Mouse (Mus musculus) cerebellum, adult 18-20 months (tissue): ENCODE results near the gene Prkcz.
"Not testable (repeated sequence)": the region's sequence is repeated elsewhere in the genome, so short reads cannot be mapped to it uniquely, and the experiment has no call there.

Source experiments
- DNase-seq, 2 experiments: peaks; one replicate each; pipeline ENCODE4 v3.0.0; 2021

Prkcz gene

DNA sequence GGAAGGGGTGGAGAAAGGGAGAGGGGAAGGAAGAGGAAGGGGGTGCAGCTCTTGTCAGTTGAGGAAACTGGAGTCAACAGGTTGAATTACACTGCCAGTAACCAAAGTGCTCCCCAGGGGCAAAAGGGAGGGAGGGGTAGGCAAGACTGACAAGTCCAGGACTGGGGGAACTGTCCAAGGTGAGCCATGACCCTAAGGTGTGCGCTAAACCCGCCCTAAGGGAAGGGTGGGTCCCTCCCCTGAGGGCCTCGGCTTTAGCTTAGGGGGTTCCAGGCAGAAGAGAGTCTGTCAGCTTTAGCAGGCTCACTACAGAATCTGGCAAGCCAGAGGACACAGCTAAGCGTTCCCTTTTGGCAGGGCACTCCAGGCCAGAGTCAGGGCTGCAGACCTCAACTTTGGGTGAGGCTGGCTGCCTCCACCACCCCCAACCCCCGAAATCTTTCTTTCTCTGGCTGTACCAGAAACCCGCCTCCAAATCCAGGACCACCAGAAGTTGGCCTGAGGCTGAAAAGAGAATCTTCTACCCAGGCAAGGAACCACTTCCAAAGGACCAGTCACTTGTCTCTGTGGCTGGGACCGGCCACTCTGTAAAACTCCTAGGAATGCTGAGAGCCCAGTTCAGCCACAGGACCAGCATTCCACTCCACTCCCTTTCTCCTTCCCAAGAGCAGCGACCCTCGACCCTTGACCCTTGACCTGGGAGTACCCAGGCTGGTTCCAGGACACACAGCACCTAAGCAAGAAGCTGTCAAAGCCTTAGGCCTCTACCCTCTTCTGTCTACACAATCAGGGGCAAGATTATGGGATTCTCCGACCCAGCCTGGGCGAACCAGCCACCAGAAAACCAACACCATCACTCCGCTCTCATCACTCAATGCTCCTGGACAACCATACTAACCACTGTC is 1.3 kb downstream of the Prkcz start:
- DNase-seq: peak; percentile 30 to 31

DNA sequence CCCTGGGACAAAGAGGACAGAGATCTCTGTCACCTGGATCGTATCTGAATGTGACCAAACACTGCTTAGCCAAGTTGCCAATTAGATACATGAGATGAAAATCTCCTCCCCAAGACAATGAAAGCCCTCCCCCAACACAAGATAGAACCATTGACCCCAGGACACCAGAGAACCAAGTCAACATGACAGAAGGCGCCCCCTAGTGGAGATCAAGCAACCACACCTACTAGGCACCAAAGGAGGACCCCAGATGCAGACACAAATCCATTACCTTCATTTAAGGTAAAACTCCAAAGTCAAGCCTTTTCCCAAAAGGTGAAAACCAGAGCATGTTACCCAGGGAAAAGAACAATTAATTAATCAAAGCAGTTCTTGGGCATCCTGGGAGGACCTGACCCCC is 3.6 kb downstream of the Prkcz start:
- DNase-seq: peak in 1 of 2 experiments; percentile 28

DNA sequence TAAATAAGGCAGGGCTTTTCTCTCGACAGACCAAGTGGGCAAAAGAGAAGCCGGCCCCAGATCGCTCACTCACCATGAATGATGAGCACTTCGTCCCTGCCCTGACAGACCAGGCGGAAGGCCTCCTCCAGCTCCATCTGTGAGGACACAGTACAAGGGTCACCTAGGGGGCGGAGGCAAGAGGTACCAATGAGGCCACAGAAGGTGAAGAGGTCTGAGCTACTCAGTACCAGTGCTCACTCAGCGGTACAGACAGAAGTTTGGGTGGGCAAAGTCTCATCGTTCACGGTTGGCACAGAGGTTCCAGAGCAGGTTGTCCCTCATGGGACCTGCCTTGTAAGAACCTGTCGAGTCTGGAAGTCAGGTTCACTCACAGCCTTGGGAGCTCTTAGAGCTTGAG is 4.8 kb downstream of the Prkcz start:
- no peak for DNase-seq

DNA sequence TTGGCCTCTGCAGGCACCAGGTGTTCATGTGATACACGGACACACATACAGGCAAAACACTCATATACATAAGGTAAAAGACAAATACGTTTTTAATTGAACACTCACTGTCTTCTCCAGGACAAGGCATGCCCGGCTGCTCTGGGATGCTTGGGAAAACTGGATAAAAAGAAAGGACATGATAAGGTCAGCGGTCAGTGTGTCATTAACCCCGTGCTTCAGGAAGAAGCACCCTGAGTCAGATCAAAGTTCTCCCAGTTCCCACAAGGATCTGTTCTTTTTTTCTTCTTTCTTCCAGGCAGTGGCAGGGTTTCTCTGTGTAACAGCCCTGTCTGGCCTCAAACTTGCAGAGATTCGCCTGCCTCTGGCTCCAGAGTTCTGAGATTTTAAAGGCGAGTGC is 6.6 kb downstream of the Prkcz start:
- no peak for DNase-seq

DNA sequence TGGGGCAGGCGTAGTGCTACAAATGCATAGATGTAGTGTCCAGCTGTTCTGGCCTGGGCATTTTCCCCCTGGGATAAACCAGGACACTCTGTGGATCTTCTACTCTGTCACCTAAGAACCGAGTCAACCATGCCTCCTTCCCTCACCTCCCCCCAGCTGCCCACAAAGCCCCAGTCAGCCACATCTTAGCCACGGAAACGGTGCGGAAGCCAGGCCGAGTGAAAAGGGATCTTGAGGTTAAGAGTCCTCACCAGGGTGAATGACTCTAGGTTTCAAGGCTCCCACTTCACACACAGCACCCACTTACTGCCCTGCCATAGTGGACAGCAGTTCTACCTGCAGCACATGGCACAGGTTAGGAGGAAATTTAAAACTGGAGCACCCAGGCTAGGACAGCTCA is 7.1 kb downstream of the Prkcz start:
- DNase-seq: no peak

DNA sequence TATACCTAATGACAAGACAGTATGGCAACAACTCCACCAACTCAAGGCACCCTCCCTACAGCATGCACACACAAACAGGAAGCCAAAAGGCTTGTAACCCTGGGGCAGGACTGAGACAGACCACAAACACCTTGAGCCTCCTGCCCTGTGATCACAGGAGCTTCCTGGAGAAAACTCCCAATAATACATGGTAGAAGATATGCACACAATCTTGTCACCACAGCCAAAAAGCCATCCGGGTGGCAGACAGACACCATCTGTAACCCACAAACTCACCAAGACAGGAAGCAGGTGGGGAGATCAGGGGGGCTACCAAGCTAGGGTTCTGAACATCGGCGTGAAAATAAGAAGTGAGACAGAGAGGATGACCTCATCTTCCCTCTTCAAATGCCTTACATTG is 8.6 kb downstream of the Prkcz start:
- DNase-seq: no peak

DNA sequence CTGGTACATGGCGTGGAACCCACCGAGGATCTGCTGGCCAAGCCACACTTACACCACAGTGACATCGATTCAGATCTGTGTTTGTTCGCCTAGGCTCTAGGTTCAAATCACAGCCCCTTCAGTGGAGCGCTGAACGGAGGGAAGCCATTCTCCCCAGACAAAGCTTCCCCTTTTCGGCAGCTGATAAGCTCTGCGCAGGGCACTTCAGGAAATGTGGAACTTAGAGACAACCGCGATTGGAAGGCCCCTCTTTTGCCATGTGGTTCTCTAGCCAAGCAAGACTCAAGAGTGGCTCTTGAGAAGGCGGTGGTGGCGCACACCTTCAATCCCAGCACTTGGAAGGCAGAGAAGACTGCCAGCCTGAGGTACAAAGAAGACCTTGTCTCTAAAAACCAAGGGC is 14.8 kb downstream of the Prkcz start:
- no peak for DNase-seq

DNA sequence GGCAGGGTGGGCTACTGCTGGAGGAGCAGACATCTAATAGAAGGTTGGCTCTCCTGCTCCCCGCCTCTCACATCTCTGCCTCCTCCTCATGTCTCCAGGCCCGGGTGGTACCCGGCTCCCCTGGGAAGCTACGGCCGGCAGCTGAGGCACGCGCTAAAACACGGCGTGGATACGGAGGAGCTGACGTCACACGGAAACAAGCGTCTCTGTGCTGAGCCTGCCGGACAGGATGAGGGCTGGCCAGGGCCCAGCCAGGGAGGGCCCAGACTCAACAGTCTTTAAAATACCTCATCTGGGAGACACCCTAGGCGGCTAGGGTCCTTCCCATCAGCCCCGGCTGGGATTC is 15.6 kb downstream of the Prkcz start:
- DNase-seq: peak; percentile 85 to 90

DNA sequence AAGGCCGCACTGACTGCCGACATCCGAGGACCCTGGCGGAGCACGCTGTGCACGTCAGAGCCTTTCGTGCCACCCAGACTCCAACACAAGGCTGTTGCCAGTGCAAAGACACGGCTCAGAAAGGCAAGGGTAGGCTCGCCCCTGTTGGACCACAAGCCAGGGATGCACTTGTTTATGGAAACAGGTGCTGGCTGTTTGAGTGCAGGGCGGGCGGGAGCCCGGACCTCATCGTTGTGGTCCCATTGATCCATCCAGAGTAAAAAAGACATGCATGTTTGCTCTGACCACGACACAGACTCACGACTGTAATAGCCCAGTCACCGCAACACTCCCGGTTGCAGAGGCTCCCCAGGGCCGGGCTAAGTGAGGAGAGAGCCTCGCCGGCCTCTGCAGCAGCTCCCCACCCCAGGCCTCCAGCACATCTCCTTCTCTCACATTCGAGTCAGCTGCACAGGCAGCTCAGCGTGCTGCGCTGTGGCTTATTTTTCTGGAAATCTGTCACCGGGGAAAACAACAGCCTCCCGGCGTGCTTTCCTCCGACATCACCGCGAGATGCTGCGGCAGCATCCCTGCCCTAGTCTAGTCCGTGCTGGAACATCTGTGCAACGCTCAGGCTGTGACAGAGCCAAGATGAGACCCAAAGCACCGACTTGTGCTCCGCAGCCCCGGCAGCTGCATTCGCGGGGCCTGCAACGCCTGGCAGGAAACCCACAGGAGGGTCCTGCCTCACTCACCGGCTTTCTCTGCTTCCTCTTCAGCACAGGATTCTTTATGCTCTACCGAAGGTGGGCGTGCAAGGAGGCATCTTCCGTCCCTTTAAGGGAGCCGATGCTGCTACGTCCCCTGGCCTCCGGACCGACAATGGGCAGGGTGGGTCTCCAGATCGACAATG is 16.2 kb downstream of the Prkcz start:
- DNase-seq: peak; percentile 66 to 68

DNA sequence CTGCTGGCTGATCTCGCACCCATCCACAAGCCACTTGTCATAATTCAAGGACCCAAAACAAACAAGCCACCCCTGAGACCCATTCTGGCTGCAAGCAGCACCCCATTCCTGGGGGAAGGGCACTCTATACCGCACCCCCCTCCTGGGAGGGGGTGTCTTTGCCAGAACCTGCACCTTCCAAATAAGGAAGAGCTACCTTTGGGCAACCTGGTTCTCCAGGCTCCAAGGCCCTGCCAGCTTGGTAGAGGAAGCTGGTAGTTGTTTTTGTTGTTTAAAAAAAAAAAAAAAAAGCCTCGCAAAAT is 16.9 kb downstream of the Prkcz start:
- DNase-seq: peak; percentile 52 to 66

DNA sequence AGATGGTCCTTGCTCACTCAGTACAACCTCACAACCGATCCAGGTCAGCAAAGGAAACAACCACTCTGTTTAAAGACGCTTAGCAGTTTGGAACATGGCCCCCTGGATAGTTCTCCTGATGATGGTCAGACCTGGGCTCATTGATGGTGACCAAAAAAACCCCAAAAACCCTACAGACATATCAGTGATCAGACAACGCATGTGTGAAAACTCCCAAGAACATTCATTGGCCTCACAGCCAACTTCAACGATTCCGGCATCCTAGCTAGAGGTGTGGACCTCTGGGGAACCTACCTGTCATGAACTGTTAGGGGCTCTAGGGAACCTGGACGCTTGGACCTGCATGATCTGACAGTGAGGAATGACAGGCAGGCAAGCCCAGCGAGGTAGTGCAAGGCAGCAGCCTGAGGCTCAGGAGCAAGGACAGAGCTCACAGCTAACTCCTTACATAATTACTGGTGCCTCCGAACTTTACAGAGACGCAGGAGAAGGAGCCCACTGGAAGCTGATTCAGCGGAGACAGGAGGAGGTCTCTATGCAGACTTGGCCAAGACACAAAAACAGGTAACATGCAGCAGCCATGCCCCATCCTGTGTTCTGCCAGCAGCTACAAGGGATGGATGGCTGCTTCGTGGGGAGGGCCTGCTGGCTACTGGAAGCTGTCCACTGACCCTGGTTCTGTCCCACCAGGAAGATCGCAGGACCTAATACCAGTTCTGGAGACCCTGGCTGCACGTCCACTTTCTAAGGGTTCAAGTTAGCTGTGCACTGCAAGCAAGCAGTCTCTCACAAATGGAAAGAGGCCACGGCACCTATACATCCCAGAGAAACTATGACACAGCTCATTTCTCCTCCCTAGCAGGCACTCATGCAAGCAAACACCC is 17.5 kb downstream of the Prkcz start:
- peak; percentile 50 to 69 for DNase-seq

DNA sequence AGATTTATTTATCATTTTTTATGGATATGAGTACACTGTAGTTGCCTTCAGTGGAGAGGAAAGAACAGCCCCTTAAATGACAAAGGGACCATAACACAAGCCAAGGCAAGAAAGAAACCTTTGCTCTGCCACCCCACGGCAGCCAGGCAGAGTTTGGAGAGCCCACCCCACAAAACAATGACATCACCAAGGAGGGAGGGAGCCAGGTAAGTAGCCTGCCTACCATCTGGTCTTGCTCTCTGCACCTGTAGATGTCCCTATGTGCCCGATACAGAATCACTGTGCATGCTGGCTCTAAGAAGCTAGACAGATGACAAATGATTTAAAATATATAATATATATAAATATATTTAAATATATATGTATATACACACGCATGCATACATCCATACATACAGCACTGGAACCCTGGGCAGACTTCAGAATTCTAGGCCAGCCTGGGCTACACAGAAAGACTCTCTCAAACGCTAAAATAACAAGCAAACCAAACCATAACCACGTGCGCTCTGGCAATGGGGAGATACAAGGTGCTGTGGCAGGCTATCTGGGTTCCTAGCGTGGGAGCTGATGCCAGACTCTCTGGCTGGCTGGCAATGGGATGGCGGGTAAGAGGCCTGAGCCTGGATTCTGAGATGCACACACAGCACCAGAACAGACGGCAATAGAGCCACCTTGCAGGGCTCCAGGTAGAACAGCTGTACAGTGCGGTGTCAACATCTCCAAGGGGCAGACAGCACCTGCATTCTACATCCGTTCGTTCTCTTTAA is 24.7 kb downstream of the Prkcz start:
- peak; percentile 42 to 61 for DNase-seq

DNA sequence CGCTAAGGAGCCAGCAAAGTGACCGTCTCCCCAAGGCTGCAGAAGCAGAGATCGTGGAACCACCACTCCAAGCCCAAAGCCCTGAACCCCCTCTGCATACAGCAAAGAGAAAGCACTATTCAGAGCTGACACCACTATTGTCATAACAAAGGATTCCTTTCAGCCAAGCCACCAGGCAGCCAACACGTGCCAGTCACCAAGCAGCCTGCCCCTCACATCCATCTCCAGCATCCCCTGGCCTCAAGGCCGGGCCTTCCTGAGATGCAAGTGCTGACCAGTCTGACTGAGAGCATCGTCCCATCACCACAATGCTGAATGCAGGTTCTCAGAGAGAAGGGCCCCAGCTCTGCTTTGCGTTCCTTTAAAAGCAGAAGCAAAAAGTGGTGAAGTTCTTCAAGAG is 28.9 kb downstream of the Prkcz start:
- peak in 1 of 2 experiments; percentile 15 for DNase-seq

DNA sequence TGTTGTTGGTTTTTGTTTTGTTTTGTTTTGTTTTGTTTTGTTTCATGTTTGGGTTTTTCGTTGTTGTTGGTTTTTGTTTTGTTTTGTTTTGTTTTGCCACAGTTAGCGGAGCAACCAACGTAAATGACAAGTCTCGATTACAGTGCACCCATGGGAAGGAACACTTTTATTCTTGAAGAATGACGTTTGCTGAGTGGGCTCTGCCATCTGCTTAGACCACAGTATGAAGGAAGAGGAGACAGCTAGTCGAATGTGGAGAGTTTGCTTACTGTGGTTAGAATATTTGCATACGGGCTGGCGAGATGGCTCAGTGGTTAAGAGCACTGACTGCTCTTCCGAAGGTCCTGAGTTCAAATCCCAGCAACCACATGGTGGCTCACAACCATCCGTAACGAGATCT is 32.8 kb downstream of the Prkcz start:
- not testable (repeated sequence) for DNase-seq

DNA sequence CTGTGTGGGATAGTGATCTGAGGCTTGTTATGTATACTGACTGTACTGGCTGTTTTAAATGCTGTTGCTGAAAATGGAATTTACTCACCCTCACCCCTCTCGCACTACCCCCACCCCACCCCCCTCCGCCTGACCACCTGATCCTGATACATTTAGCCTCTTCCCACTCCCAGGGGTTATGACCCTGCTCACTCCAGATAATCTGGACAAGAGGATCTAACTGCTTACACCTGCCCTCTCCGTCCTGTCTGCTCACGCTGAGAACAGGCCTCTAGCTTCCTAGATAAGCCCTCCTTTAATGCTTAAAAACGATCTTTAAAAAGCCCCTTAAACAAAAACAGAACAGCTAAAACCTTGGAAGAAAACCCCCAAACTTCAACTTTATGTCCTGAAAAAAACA is 35.4 kb downstream of the Prkcz start:
- DNase-seq: no peak

DNA sequence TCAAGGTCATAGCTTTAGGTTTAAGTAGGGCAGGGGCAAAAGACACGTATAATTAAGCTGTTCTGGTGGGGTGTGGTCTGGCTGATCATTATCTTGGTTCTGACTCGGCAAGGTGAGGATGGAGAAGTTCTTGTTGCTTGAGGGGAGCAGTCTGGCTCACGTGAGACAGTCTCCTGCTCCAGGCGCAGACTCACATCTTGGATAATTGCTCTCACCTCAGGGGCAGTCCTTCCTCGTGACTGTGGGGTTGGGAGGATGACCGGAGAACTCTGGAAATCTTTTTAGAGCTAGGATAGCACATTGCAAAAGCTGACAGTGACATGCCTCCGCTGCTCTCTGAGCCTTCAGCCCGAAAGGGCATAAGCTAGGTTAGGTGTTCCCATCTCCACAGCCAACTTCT is 36.6 kb downstream of the Prkcz start:
- no peak for DNase-seq

DNA sequence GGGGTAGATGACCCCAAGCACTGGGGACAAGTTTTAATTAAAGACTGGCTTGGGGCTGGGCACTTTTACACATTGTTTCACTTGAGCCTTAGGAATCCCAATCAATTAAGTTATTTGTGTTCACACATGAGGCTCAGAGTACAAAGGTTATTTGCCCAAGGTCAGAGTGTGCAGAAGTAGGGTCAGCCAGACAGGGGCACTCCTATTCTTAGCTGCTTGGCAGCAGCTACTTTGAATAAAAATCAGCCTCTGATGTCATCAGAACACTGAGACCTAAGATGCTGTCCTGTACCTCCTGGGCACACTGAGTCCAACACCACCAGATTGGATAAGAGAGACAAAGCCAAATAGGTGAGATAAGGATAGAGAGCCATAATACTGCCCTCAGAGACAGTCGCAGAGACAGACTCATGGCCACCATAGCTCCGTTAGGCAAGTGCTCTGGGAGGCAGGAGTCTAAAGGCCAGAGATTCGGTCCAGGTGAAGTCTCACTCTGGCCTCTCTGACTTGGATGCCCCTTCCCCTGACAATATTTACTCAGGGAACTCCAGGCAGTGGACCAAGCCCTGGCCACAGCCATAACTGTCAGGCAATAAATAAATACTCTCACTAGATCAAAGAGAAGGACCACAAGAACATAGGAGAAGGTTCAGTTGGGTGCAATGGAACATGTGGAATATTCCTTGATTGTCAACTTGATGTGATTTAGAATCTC is 37.9 kb downstream of the Prkcz start:
- DNase-seq: no peak

DNA sequence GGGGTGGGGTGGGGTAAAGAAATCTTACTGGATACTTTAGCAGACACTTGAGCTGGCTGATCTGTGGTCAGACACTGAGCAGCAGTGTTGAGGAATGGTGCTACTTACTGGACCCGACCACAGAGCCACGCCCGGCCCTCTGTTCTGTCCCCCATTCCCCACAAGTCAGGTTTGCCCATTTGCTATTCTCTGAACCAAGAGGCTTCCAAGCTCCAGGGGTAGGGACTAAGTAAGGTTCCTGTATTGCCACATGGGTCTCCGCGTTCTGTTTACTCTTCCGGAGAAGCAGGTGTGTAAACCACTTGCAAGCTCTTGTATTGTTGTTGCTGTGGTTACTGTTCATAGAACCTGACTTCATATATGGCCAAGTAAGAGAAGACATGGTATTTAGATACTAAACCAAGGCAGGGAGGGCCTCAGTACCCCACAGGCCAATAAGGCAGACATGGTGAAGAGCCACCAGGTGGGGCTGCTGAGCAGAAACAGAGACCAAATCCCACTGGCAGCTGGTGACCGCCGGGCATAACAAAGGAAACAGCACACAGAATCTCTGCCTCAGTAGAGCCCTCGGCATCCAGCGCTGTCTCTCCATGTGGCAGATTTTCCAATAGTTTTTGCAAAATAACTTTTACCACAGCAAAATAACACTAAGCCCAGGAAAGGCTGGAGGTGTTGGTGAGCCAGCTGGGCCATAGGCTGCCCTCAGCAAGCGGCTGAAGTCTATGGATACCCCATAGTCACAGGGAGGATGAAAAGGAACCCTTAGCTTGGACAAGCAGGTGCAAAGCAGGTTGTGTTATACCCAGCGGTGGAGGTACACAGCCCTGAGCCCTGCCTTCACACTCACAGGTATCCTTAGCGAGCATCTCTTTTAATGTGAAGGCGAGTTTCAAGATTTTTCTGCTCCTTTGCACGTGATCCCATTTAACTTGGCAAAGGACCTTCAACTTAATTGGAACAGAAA is 40.6 kb downstream of the Prkcz start:
- DNase-seq: peak; percentile 74 to 81

DNA sequence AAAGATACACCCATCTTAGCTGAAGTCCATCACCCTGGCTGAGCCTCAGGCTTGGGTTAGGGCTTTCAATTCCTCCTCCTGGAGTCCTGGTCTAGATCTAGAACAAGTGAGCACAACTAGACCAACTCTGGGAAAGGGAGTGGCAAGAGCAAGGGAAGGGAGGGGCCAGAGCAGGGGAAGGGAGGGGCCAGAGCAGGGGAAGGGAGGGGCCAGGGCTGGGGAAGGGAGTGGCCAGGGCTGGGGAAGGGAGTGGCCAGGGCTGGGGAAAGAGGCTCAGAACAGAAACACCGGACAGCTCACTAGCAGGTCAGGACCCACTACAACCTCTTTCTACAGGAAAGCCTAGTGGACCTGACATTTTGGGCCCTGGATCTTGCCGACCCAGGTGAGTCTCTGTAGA is 42.9 kb downstream of the Prkcz start:
- DNase-seq: no peak

DNA sequence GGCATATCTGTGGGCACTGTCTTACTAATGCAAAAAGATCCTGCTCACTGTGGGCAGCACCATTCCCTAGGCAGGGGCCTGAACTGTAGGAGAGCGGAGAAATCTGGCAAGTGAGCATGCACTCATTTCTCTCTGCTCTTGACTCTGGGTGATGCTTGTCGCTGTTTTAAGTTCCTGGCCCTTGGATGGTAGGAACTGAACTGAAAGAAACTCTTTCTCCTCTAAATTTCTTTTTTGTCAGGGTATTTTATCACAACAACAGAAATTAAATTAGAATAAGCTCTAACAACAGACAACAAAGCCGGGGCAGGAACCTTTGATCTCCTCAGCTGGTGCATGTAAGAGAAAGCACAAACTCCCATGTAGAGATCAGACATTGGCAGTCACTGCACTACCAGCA is 46.1 kb downstream of the Prkcz start:
- no peak for DNase-seq
